Mouse (Mus musculus) large intestine, adult 2 months (tissue): ENCODE measurements at regions not wholly inside any gene's neighbourhood (a gene's known extent, or its start where the extent isn't known, plus 50 kb on each side); places are given as distances from the start of the nearest gene placed in this dataset.

Source experiments
- DNase-seq: peaks from one replicate; pipeline ENCODE4 v3.0.0-alpha.2; 2012; ENCODE audit warnings: low read depth, low spot score
- WGBS: fragments of 180-500 bp; shearing (Covaris S2); methylation state at CpG from one replicate; pipeline ENCODE4 v1.1.7; 2018; 5-methylcytosine and 5-hydroxymethylcytosine counted together

- 71% methylated on average over 9 of the region's 9 CpGs for WGBS
- no peak for DNase-seq
Measured at GRCm38 (mm10) chr4:125865728-125866127, 158.6 kb upstream of the Csf3r start.

- WGBS, result 79% methylated on average over 13 of the region's 13 CpGs
- DNase-seq, result no peak
Measured at GRCm38 (mm10) chr4:125871211-125871610, 153.1 kb upstream of the Csf3r start.

GRCm38 (mm10) chr4:125880028-125880427, 144.3 kb upstream of the Csf3r start:
- WGBS, result 70% methylated on average over 6 of the region's 6 CpGs
- no peak for DNase-seq

- no peak for DNase-seq
- 42% methylated on average over 3 of the region's 3 CpGs for WGBS
Measured at GRCm38 (mm10) chr4:125882531-125882930, 141.8 kb upstream of the Csf3r start.

GRCm38 (mm10) chr4:125890510-125890909, 133.8 kb upstream of the Csf3r start:
- no peak for DNase-seq
- WGBS, result 64% methylated on average over 4 of the region's 4 CpGs

- 60% methylated on average over 6 of the region's 6 CpGs for WGBS
- no peak for DNase-seq
Measured at GRCm38 (mm10) chr4:125893139-125893538, 131.2 kb upstream of the Csf3r start.

GRCm38 (mm10) chr4:125897707-125898106, 126.6 kb upstream of the Csf3r start:
- 76% methylated on average over 2 of the region's 2 CpGs for WGBS
- no peak for DNase-seq

- WGBS, result 53% methylated on average over 11 of the region's 11 CpGs
Measured at GRCm38 (mm10) chr4:125898631-125899348, 125.6 kb upstream of the Csf3r start.

GRCm38 (mm10) chr4:125901546-125902276, 122.6 kb upstream of the Csf3r start:
- no peak for DNase-seq
- 68% methylated on average over 10 of the region's 10 CpGs for WGBS

More at GRCm38 (mm10) chr4:125898631-125899348, 125.6 kb upstream of the Csf3r start:
- DNase-seq, result no peak

- no peak for DNase-seq
- WGBS, result 77% methylated on average over 5 of the region's 5 CpGs
Measured at GRCm38 (mm10) chr4:125906296-125906695, 118.1 kb upstream of the Csf3r start.

- DNase-seq, result no peak
- 85% methylated on average over 8 of the region's 8 CpGs for WGBS
Measured at GRCm38 (mm10) chr4:125908901-125909300, 115.4 kb upstream of the Csf3r start.

- 12% methylated on average over 24 of the region's 24 CpGs for WGBS
Measured at GRCm38 (mm10) chr4:125911541-125912270, 112.6 kb upstream of the Csf3r start.

GRCm38 (mm10) chr4:125912444-125913049, 111.8 kb upstream of the Csf3r start:
- peak; percentile 3 for DNase-seq

More at GRCm38 (mm10) chr4:125911541-125912270, 112.6 kb upstream of the Csf3r start:
- DNase-seq, result no peak

GRCm38 (mm10) chr4:125915166-125915565, 109.2 kb upstream of the Csf3r start:
- no peak for DNase-seq
- 31% methylated on average over 8 of the region's 8 CpGs for whole genome bisulfite sequencing

More at GRCm38 (mm10) chr4:125912444-125913049, 111.8 kb upstream of the Csf3r start:
- WGBS, result 19% methylated on average over 8 of the region's 8 CpGs

- DNase-seq, result no peak
- WGBS, result 47% methylated on average over 6 of the region's 6 CpGs
Measured at GRCm38 (mm10) chr4:125917210-125917609, 107.1 kb upstream of the Csf3r start.

GRCm38 (mm10) chr4:125921550-125922316, 102.6 kb upstream of the Csf3r start:
- no peak for DNase-seq
- WGBS, result 20% methylated on average over 19 of the region's 19 CpGs

- WGBS, result 22% methylated on average over 11 of the region's 11 CpGs
- DNase-seq, result no peak
Measured at GRCm38 (mm10) chr4:125922317-125922878, 102.0 kb upstream of the Csf3r start.

- no peak for DNase-seq
- 62% methylated on average over 7 of the region's 7 CpGs for WGBS
Measured at GRCm38 (mm10) chr4:125923225-125923624, 101.1 kb upstream of the Csf3r start.

GRCm38 (mm10) chr4:125928196-125928595, 96.2 kb upstream of the Csf3r start:
- 56% methylated on average over 4 of the region's 4 CpGs for WGBS
- no peak for DNase-seq
